Mouse (Mus musculus): Measurements from ENCODE around the gene Hif1an.

GRCm38 (mm10) chr19:44542694-44543178 lies 19.9 kb upstream of the Hif1an start:
- TF ChIP-seq CTCF (IDR thresholded peaks at IDR 0.05; ENCODE audit: extremely low read depth, insufficient read length, insufficient replicate concordance, low read depth, low read length) (no peak), POLR2A (IDR thresholded peaks at IDR 0.05; ENCODE audit: low read depth, low read length) (no peak)
